8 mouse cellular contexts compared by ENCODE assay signal in the genomic region with DNA sequence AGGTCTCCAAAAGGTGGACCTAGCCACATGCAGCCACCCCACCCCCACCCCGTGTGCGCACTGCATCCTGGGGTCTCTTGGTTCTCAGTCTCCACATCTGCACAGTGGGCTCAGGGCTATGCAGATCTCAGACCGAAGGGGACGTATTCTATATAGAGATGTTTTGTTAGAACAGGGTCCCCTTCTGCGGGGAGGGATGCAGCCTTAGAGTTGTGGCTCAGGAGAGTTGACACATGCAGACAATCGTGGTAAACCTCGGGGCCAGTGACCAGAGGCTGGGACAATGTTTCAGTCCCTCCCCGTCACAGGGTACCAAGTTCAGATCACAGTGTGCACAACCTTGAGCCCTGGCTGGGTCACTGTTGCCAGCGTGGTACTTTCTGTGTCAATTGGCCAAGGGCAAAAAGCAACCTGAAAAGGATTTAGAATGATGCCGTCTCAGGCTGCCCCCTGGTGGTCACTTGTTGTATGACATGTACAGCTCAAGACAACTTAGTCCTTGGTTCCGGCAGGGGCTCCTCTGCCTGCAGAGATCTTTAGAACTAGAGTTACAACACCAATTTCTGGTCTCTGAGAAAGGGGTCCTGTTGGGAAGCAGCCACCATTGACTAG. TPM values are rescaled to one million over a fixed set of nuclear protein-coding genes. Genes with fewer than 3 reads are reported as not detected.
DNase-seq lines count a peak whose midpoint lies in the region; ATAC-seq lines count a peak whose summit lies in the region.

No protein-coding gene starts in this region.

- H3K9ac ChIP-seq in forebrain, embryonic 15.5 days (replicated peaks) = no peak overlapping the region
- no peak overlapping the region; the same call in 1 of the 2 replicates for H3K9ac ChIP-seq in hindbrain, embryonic 16.5 days (ENCODE audit: low read depth, low read length)

- ATAC-seq in forebrain, embryonic 15.5 days (replicated peaks) = peak; percentile 46; the same call in 1 of the 2 replicates
- ATAC-seq in hindbrain, embryonic 16.5 days = 0 out of 2 replicates have a peak, but pooled peaks have one; percentile 28
- peak; percentile 73 for ATAC-seq in megakaryocyte progenitor cell, adult 5-6 weeks (replicated peaks; ENCODE audit: poor library complexity)
- no peak for ATAC-seq in inflammation-experienced regulatory T-cells, adult 6 months

- no peaks in the 10 kb centered on the region for H3K9me3 ChIP-seq in forebrain, embryonic 15.5 days
- no peaks in the 10 kb centered on the region for H3K9me3 ChIP-seq in hindbrain, embryonic 16.5 days (ENCODE audit: control insufficient read depth, low read length)

- H3K27ac ChIP-seq in forebrain, embryonic 15.5 days (replicated peaks) = no peak overlapping the region
- no peak overlapping the region for H3K27ac ChIP-seq in hindbrain, embryonic 16.5 days (ENCODE audit: low read depth, low read length)

- H3K4me2 ChIP-seq in forebrain, embryonic 15.5 days (replicated peaks) = no peak overlapping the region
- no peak overlapping the region for H3K4me2 ChIP-seq in hindbrain, embryonic 16.5 days (ENCODE audit: low read length)

- H3K4me1 ChIP-seq in forebrain, embryonic 15.5 days = peaks cover 4% of the 10 kb centered on the region
- H3K4me1 ChIP-seq in hindbrain, embryonic 16.5 days (ENCODE audit: control insufficient read depth, insufficient read depth, low read depth, low read length) = peaks cover 6% of the 10 kb centered on the region; the same call in 1 of the 2 replicates

- H3K4me3 ChIP-seq in forebrain, embryonic 15.5 days = no peak overlapping the region
- no peak overlapping the region for H3K4me3 ChIP-seq in hindbrain, embryonic 16.5 days (ENCODE audit: low read length)

- H3K36me3 ChIP-seq in forebrain, embryonic 15.5 days = no peaks in the 10 kb centered on the region
- H3K36me3 ChIP-seq in hindbrain, embryonic 16.5 days (ENCODE audit: control insufficient read depth, insufficient read depth, low read length) = no peaks in the 10 kb centered on the region

- WGBS in forebrain, embryonic 15.5 days = 27% methylated on average over 11 of the region's 11 CpGs
- 25% methylated on average over 11 of the region's 11 CpGs for WGBS in hindbrain, embryonic 16.5 days

- peak; percentile 51 for DNase-seq in T-cell, adult 2 months (ENCODE audit: low spot score)
- peak; percentile 60 for DNase-seq in cerebellum, adult 11 months
- DNase-seq in left cerebral cortex, adult 18-20 months (ENCODE audit: low spot score in 2 of 2) = peak; percentile 65 to 80
- peak; percentile 40 to 46 for DNase-seq in right cerebral cortex, postnatal 36 days (ENCODE audit: low spot score in 2 of 2)

- no peaks in the 10 kb centered on the region; the same call in 1 of the 2 replicates for H3K27me3 ChIP-seq in forebrain, embryonic 15.5 days
- H3K27me3 ChIP-seq in hindbrain, embryonic 16.5 days (replicated peaks; ENCODE audit: control insufficient read depth, insufficient read depth, low read length) = peaks cover 17% of the 10 kb centered on the region

RNA-seq across cellular contexts. Expression of a gene that starts 5.0 kb away (rescaled TPM):
- 12.1 and 13.8 TPM in 2 replicates for polyA plus RNA-seq in forebrain, embryonic 15.5 days (2015; fragmentation: Nextera tagmentation; extraction: Ambion mirVana)
- 44.3 and 49.8 TPM in 2 replicates for polyA plus RNA-seq in hindbrain, embryonic 16.5 days (2015; fragmentation: Nextera tagmentation; extraction: Ambion mirVana)
- total RNA-seq in left cerebral cortex, adult 18-20 months (2021) = 1 to 10 TPM; 4.2 to 4.3 TPM
- not detected in 2 replicates for total RNA-seq in megakaryocyte progenitor cell, adult 5-6 weeks (2015)
- total RNA-seq in megakaryocyte progenitor cell, adult 5-6 weeks (2017) = not detected in 2 replicates
- not detected for polyA plus RNA-seq in inflammation-experienced regulatory T-cells, adult 6 months (2017; shearing (Covaris generic))

RNA-seq across cellular contexts. Expression of a gene that starts 35.5 kb away (rescaled TPM):
- not detected in 2 replicates for polyA plus RNA-seq in forebrain, embryonic 15.5 days (2015; fragmentation: Nextera tagmentation; extraction: Ambion mirVana)
- polyA plus RNA-seq in hindbrain, embryonic 16.5 days (2015; fragmentation: Nextera tagmentation; extraction: Ambion mirVana) = 0.57 and 0.78 TPM in 2 replicates
- not detected for total RNA-seq in left cerebral cortex, adult 18-20 months (2021)
- not detected in 2 replicates for total RNA-seq in megakaryocyte progenitor cell, adult 5-6 weeks (2015)
- total RNA-seq in megakaryocyte progenitor cell, adult 5-6 weeks (2017) = not detected in 2 replicates
- not detected for polyA plus RNA-seq in inflammation-experienced regulatory T-cells, adult 6 months (2017; shearing (Covaris generic))

RNA-seq across cellular contexts. Expression of a gene that starts 52.8 kb away (rescaled TPM):
- not detected in 2 replicates for polyA plus RNA-seq in forebrain, embryonic 15.5 days (2015; fragmentation: Nextera tagmentation; extraction: Ambion mirVana)
- polyA plus RNA-seq in hindbrain, embryonic 16.5 days (2015; fragmentation: Nextera tagmentation; extraction: Ambion mirVana) = not detected in 2 replicates
- total RNA-seq in left cerebral cortex, adult 18-20 months (2021) = not detected
- total RNA-seq in megakaryocyte progenitor cell, adult 5-6 weeks (2015) = not detected in 2 replicates
- total RNA-seq in megakaryocyte progenitor cell, adult 5-6 weeks (2017) = not detected in 2 replicates
- not detected for polyA plus RNA-seq in inflammation-experienced regulatory T-cells, adult 6 months (2017; shearing (Covaris generic))

RNA-seq across cellular contexts. Expression of a gene that starts 57.5 kb away (rescaled TPM):
- 0.09 TPM in 1 of 2 replicates, not detected in the other for polyA plus RNA-seq in forebrain, embryonic 15.5 days (2015; fragmentation: Nextera tagmentation; extraction: Ambion mirVana)
- 0.09 and 0.66 TPM in 2 replicates for polyA plus RNA-seq in hindbrain, embryonic 16.5 days (2015; fragmentation: Nextera tagmentation; extraction: Ambion mirVana)
- total RNA-seq in left cerebral cortex, adult 18-20 months (2021) = under 1 TPM; 0.16 to 0.46 TPM
- not detected in 2 replicates for total RNA-seq in megakaryocyte progenitor cell, adult 5-6 weeks (2015)
- total RNA-seq in megakaryocyte progenitor cell, adult 5-6 weeks (2017) = not detected in 2 replicates
- not detected for polyA plus RNA-seq in inflammation-experienced regulatory T-cells, adult 6 months (2017; shearing (Covaris generic))

Comparison
In these comparisons a context has a peak if more than half of its experiments do, and no peak if none do; other contexts are left out.
1. RNA of a gene that starts 5.0 kb away (polyA plus RNA-seq): 44.3 to 49.8 TPM in hindbrain, embryonic 16.5 days and 12.1 to 13.8 TPM in forebrain, embryonic 15.5 days; not detected in inflammation-experienced regulatory T-cells, adult 6 months; every median in the first group is over 10 times any median in the second.
2. Peak in every context shown above with its lines, with median percentiles within 50 percentile points of each other: DNase-seq.